Mouse (Mus musculus): ENCODE results near the gene Arntl2. TPM values are rescaled to one million over a fixed set of nuclear protein-coding genes. Genes with fewer than 3 reads are reported as not detected.
A peak's percentile ranks its signal among the peaks of the same experiment; 100 is the strongest.

Gene Arntl2
- 0.49 TPM for polyA plus RNA-seq (2012; fragmentation: generic; extraction: Trizol)
- long read RNA-seq, experiment 1, partial matches to known transcripts, result 0 of 1 reads
- long read RNA-seq, experiment 1, other reads (novel, unspliced or antisense), result 0 of 1 reads
- long read RNA-seq, experiment 2, partial matches to known transcripts, result 0 of 5 reads
- long read RNA-seq, experiment 2, other reads (novel, unspliced or antisense), result 1 of 5 reads

GRCm38 (mm10) chr6:146795924-146796545, at the start of gene Arntl2:
Gene Arntl2 (plus strand): TSS chr6:146796055.
- Histone ChIP-seq H3ac (ENCODE audit: control insufficient read depth, insufficient read length, low read depth) (peak within 1 kb of the TSS; percentile 37), H3K27me3 (ENCODE audit: control insufficient read depth, insufficient read depth, insufficient read length) (no peaks in the 10 kb centered on the region), H3K79me2 (ENCODE audit: control insufficient read depth, insufficient read depth) (no peaks in the 10 kb centered on the region), H3K36me3 (ENCODE audit: control insufficient read depth, insufficient read depth) (no peaks in the 10 kb centered on the region), H3K79me3 (ENCODE audit: low read depth) (no peaks in the 10 kb centered on the region), H3K4me3 (ENCODE audit: insufficient read depth, poor library complexity, severe bottlenecking) (peak within 1 kb of the TSS; percentile 6)
- TF ChIP-seq USF1 (IDR thresholded peaks at IDR 0.05; ENCODE audit: low read depth) (no peak), CEBPB (IDR thresholded peaks at IDR 0.05; ENCODE audit: low read depth) (no peak), MYOD1 (IDR thresholded peaks at IDR 0.05; ENCODE audit: control insufficient read depth, insufficient read length, low read depth) (no peak), MAX (IDR thresholded peaks at IDR 0.05) (no peak), CTCF (IDR thresholded peaks at IDR 0.05; ENCODE audit: control insufficient read depth, insufficient read depth, insufficient read length) (no peak), FOSL1 (IDR thresholded peaks at IDR 0.05; ENCODE audit: insufficient read depth, low read length, poor library complexity, severe bottlenecking) (no peak), MYOG (IDR thresholded peaks at IDR 0.05; ENCODE audit: control insufficient read depth, extremely low read depth, insufficient read length) (no peak)

GRCm38 (mm10) chr6:146746577-146746976, 49.3 kb upstream of the Arntl2 start:
- Histone ChIP-seq H3K27me3 (ENCODE audit: control insufficient read depth, insufficient read depth, insufficient read length) (no peaks in the 10 kb centered on the region), H3K79me2 (ENCODE audit: control insufficient read depth, insufficient read depth) (no peaks in the 10 kb centered on the region), H3K36me3 (ENCODE audit: control insufficient read depth, insufficient read depth) (no peaks in the 10 kb centered on the region), H3K4me3 (ENCODE audit: insufficient read depth, poor library complexity, severe bottlenecking) (no peak overlapping the region), H3ac (ENCODE audit: control insufficient read depth, insufficient read length, low read depth) (no peak overlapping the region), H3K79me3 (ENCODE audit: low read depth) (no peaks in the 10 kb centered on the region)
- TF ChIP-seq MYOG (IDR thresholded peaks at IDR 0.05; ENCODE audit: control insufficient read depth, extremely low read depth, insufficient read length), result no peak
- TF ChIP-seq MYOD1 (IDR thresholded peaks at IDR 0.05; ENCODE audit: control insufficient read depth, insufficient read length, low read depth), result no peak
- no peak for TF ChIP-seq CEBPB (IDR thresholded peaks at IDR 0.05; ENCODE audit: low read depth)
- TF ChIP-seq CTCF (IDR thresholded peaks at IDR 0.05; ENCODE audit: control insufficient read depth, insufficient read depth, insufficient read length), result no peak
- no peak for TF ChIP-seq FOSL1 (IDR thresholded peaks at IDR 0.05; ENCODE audit: insufficient read depth, low read length, poor library complexity, severe bottlenecking)
- TF ChIP-seq MAX (IDR thresholded peaks at IDR 0.05), result no peak
- no peak for TF ChIP-seq USF1 (IDR thresholded peaks at IDR 0.05; ENCODE audit: low read depth)

- H3K79me2 ChIP-seq (ENCODE audit: control insufficient read depth, insufficient read depth), result no peaks in the 10 kb centered on the region
- H3K27me3 ChIP-seq (ENCODE audit: control insufficient read depth, insufficient read depth, insufficient read length), result no peaks in the 10 kb centered on the region
- H3K36me3 ChIP-seq (ENCODE audit: control insufficient read depth, insufficient read depth), result no peaks in the 10 kb centered on the region
- H3K79me3 ChIP-seq (ENCODE audit: low read depth), result no peaks in the 10 kb centered on the region
- H3ac ChIP-seq (ENCODE audit: control insufficient read depth, insufficient read length, low read depth), result no peak overlapping the region
- TF ChIP-seq MYOD1 (IDR thresholded peaks at IDR 0.05; ENCODE audit: control insufficient read depth, insufficient read length, low read depth) (no peak), CEBPB (IDR thresholded peaks at IDR 0.05; ENCODE audit: low read depth) (no peak), MYOG (IDR thresholded peaks at IDR 0.05; ENCODE audit: control insufficient read depth, extremely low read depth, insufficient read length) (no peak)
- no peak overlapping the region for H3K4me3 ChIP-seq (ENCODE audit: insufficient read depth, poor library complexity, severe bottlenecking)
These were observed 48.8 kb upstream of the Arntl2 start for GRCm38 (mm10) chr6:146747057-146747456.

DNA sequence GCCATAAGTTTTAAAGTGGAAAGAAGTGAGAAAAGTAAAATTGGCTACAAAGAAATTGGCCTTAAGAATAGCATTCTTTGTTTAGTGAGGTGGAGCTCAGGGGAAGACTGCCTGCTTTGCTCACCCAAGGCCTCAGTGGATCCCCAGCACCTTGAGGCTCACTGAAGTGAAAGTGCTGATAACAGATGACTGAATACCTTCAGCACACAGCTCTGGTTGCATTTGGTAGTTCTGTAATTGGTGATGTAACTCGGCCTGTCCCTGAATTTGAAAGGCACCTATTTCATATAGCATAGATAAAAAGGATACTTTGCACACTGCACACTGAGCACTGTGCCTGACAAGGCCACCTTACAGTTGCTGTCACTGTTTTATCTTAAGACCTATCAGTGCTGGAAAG, 47.6 kb upstream of the Arntl2 start:
- TF ChIP-seq CEBPB (IDR thresholded peaks at IDR 0.05; ENCODE audit: low read depth), result no peak
- TF ChIP-seq MAX (IDR thresholded peaks at IDR 0.05), result no peak
- no peak for TF ChIP-seq MYOG (IDR thresholded peaks at IDR 0.05; ENCODE audit: control insufficient read depth, extremely low read depth, insufficient read length)
- no peak for TF ChIP-seq FOSL1 (IDR thresholded peaks at IDR 0.05; ENCODE audit: insufficient read depth, low read length, poor library complexity, severe bottlenecking)
- TF ChIP-seq CTCF (IDR thresholded peaks at IDR 0.05; ENCODE audit: control insufficient read depth, insufficient read depth, insufficient read length), result no peak
- TF ChIP-seq MYOD1 (IDR thresholded peaks at IDR 0.05; ENCODE audit: control insufficient read depth, insufficient read length, low read depth), result no peak
- no peak for TF ChIP-seq USF1 (IDR thresholded peaks at IDR 0.05; ENCODE audit: low read depth)
- Histone ChIP-seq H3K4me3 (ENCODE audit: insufficient read depth, poor library complexity, severe bottlenecking) (no peak overlapping the region), H3K36me3 (ENCODE audit: control insufficient read depth, insufficient read depth) (no peaks in the 10 kb centered on the region), H3K79me3 (ENCODE audit: low read depth) (no peaks in the 10 kb centered on the region), H3K27me3 (ENCODE audit: control insufficient read depth, insufficient read depth, insufficient read length) (no peaks in the 10 kb centered on the region), H3K79me2 (ENCODE audit: control insufficient read depth, insufficient read depth) (no peaks in the 10 kb centered on the region), H3ac (ENCODE audit: control insufficient read depth, insufficient read length, low read depth) (no peak overlapping the region)

GRCm38 (mm10) chr6:146751671-146752070, 44.2 kb upstream of the Arntl2 start:
- no peaks in the 10 kb centered on the region for H3K27me3 ChIP-seq (ENCODE audit: control insufficient read depth, insufficient read depth, insufficient read length)
- no peaks in the 10 kb centered on the region for H3K79me3 ChIP-seq (ENCODE audit: low read depth)
- H3ac ChIP-seq (ENCODE audit: control insufficient read depth, insufficient read length, low read depth), result no peak overlapping the region
- H3K36me3 ChIP-seq (ENCODE audit: control insufficient read depth, insufficient read depth), result no peaks in the 10 kb centered on the region
- H3K4me3 ChIP-seq (ENCODE audit: insufficient read depth, poor library complexity, severe bottlenecking), result no peak overlapping the region
- no peak for TF ChIP-seq MYOG (IDR thresholded peaks at IDR 0.05; ENCODE audit: control insufficient read depth, extremely low read depth, insufficient read length)
- no peak for TF ChIP-seq FOSL1 (IDR thresholded peaks at IDR 0.05; ENCODE audit: insufficient read depth, low read length, poor library complexity, severe bottlenecking)
- TF ChIP-seq CTCF (IDR thresholded peaks at IDR 0.05; ENCODE audit: control insufficient read depth, insufficient read depth, insufficient read length), result no peak
- no peak for TF ChIP-seq MYOD1 (IDR thresholded peaks at IDR 0.05; ENCODE audit: control insufficient read depth, insufficient read length, low read depth)
- no peak for TF ChIP-seq CEBPB (IDR thresholded peaks at IDR 0.05; ENCODE audit: low read depth)
- no peak for TF ChIP-seq USF1 (IDR thresholded peaks at IDR 0.05; ENCODE audit: low read depth)
- no peak for TF ChIP-seq MAX (IDR thresholded peaks at IDR 0.05)
- H3K79me2 ChIP-seq (ENCODE audit: control insufficient read depth, insufficient read depth), result no peaks in the 10 kb centered on the region
